Mouse (Mus musculus) lung, postnatal 0 days (tissue): ENCODE data around the gene Thy1.

Experiments used
- CTCF ChIP-seq: IDR thresholded peaks from 2 replicates; pipeline ENCODE4 v1.5.1; 2016; ENCODE audit warnings: antibody characterized with exemption, mild to moderate bottlenecking
- EP300 ChIP-seq: IDR thresholded peaks from 2 replicates; pipeline ENCODE4 v1.6.1; 2016; ENCODE audit warnings: antibody characterized with exemption, mild to moderate bottlenecking, control low read depth

- no peak for TF ChIP-seq CTCF
- no peak for TF ChIP-seq EP300
Measured at GRCm38 (mm10) chr9:44067960-44068330, 24.8 kb downstream of the Thy1 start.
